ENCODE assay signal across 35 mouse cellular contexts in genomic region chr3:27918656-27919436, GRCm38 (mm10). TPM values are rescaled to one million over a fixed set of nuclear protein-coding genes. Genes with fewer than 3 reads are reported as not detected.
DNase-seq lines count a peak whose midpoint lies in the region; ATAC-seq and TF ChIP-seq lines count a peak whose summit lies in the region.
"Had no signal": no experiment of that assay in that cellular context is flagged by ENCODE, and none has a peak within 500 bp of the region (broad histone marks: within the 10 kb centered on the region; RNA-seq: fewer than 3 reads in every experiment).

No protein-coding gene starts in this region.

- no peaks in the 10 kb centered on the region for H3K36me3 ChIP-seq in intestine, embryonic 16.5 days (ENCODE audit: control insufficient read depth, insufficient read depth, low read length)
- H3K36me3 ChIP-seq in intestine, postnatal 0 days (ENCODE audit: control insufficient read depth, insufficient read depth), result no peaks in the 10 kb centered on the region
- H3K36me3 ChIP-seq in liver, adult 2 months (ENCODE audit: control insufficient read depth, insufficient read depth, low read length), result no peaks in the 10 kb centered on the region
- H3K36me3 ChIP-seq in liver, embryonic 14.5 days (replicated peaks; ENCODE audit: control insufficient read depth, insufficient read depth, low read depth), result no peaks in the 10 kb centered on the region
- H3K36me3 ChIP-seq: heart, embryonic 13.5 days; hindbrain, embryonic 10.5 days; hindbrain, embryonic 15.5 days; limb, embryonic 10.5 days; limb, embryonic 15.5 days; midbrain, embryonic 12.5 days; neural tube, embryonic 12.5 days had no signal

- TF ChIP-seq CTCF in intestine, postnatal 0 days (IDR thresholded peaks at IDR 0.05; ENCODE audit: low read depth), result no peak
- no peak for TF ChIP-seq CTCF in liver, adult 2 months (IDR thresholded peaks at IDR 0.05; ENCODE audit: low read depth, low read length)
- TF ChIP-seq CTCF in liver, embryonic 14.5 days (IDR thresholded peaks at IDR 0.05; ENCODE audit: low read depth), result no peak
- TF ChIP-seq CTCF in cerebellum, adult 2 months (IDR thresholded peaks at IDR 0.05; ENCODE audit: borderline replicate concordance, insufficient read depth, low read depth, low read length), result no peak

- peak; percentile 46; the same call in 1 of the 2 replicates for ATAC-seq in intestine, embryonic 16.5 days
- ATAC-seq in intestine, postnatal 0 days, result no peak
- peak; percentile 74 for ATAC-seq in liver, embryonic 14.5 days (ENCODE audit: insufficient read depth)
- ATAC-seq in megakaryocyte progenitor cell, adult 5-6 weeks (replicated peaks; ENCODE audit: poor library complexity), result no peak
- ATAC-seq: CD4-positive, CD25-positive, alpha-beta regulatory T cell, adult 4 months; forebrain, embryonic 13.5 days had no signal

- no peak overlapping the region for H3K4me3 ChIP-seq in intestine, embryonic 16.5 days (ENCODE audit: low read length)
- no peak overlapping the region for H3K4me3 ChIP-seq in intestine, postnatal 0 days (ENCODE audit: low read depth, low read length)
- no peak overlapping the region for H3K4me3 ChIP-seq in liver, adult 2 months (ENCODE audit: insufficient read depth, low read depth, low read length)
- H3K4me3 ChIP-seq in liver, embryonic 14.5 days (ENCODE audit: insufficient read depth in 1 of 2, low read depth in 2 of 2, low read length in 2 of 2), result no peak overlapping the region
- H3K4me3 ChIP-seq in cerebellum, adult 2 months (replicated peaks; ENCODE audit: insufficient read depth, low read depth, low read length), result no peak overlapping the region
- H3K4me3 ChIP-seq: forebrain, embryonic 13.5 days; heart, embryonic 13.5 days; hindbrain, embryonic 10.5 days; hindbrain, embryonic 15.5 days; limb, embryonic 10.5 days; limb, embryonic 15.5 days; megakaryocyte, embryonic 14.5 days; midbrain, embryonic 12.5 days; myocyte; neural tube, embryonic 12.5 days had no signal

- no peaks in the 10 kb centered on the region for H3K79me2 ChIP-seq in liver, adult 2 months (ENCODE audit: control insufficient read depth, insufficient read depth, low read length)

- no peak for TF ChIP-seq POLR2A in liver, adult 2 months (IDR thresholded peaks at IDR 0.05; ENCODE audit: extremely low read depth, insufficient read depth, low read length)
- TF ChIP-seq POLR2A in cerebellum, adult 2 months (IDR thresholded peaks at IDR 0.05; ENCODE audit: borderline replicate concordance, insufficient read depth, low read length), result no peak

- H3K27ac ChIP-seq in intestine, embryonic 16.5 days (ENCODE audit: low read length), result no peak overlapping the region
- H3K27ac ChIP-seq in intestine, postnatal 0 days (ENCODE audit: low read depth, low read length), result no peak overlapping the region
- no peak overlapping the region for H3K27ac ChIP-seq in liver, adult 2 months (replicated peaks; ENCODE audit: insufficient read depth, low read depth, low read length)
- no peak overlapping the region for H3K27ac ChIP-seq in liver, embryonic 14.5 days
- no peak overlapping the region for H3K27ac ChIP-seq in cerebellum, adult 2 months (ENCODE audit: insufficient read depth, low read length)
- H3K27ac ChIP-seq: forebrain, embryonic 13.5 days; heart, embryonic 13.5 days; hindbrain, embryonic 10.5 days; hindbrain, embryonic 15.5 days; limb, embryonic 10.5 days; limb, embryonic 15.5 days; midbrain, embryonic 12.5 days; neural tube, embryonic 12.5 days had no signal

- H3K9me3 ChIP-seq in intestine, embryonic 16.5 days (ENCODE audit: control insufficient read depth, low read length), result 0 out of 2 replicates have a peak, but pooled peaks cover 7% of the 10 kb centered on the region
- 0 out of 2 replicates have a peak, but pooled peaks cover 3% of the 10 kb centered on the region for H3K9me3 ChIP-seq in intestine, postnatal 0 days (ENCODE audit: control insufficient read depth)
- no peaks in the 10 kb centered on the region for H3K9me3 ChIP-seq in liver, embryonic 14.5 days (ENCODE audit: control insufficient read depth, low read length)
- H3K9me3 ChIP-seq: forebrain, embryonic 13.5 days; hindbrain, embryonic 15.5 days; limb, embryonic 15.5 days; midbrain, embryonic 12.5 days had no signal

- 79% methylated on average over 14 of the region's 14 CpGs for WGBS in intestine, embryonic 16.5 days
- 75% methylated on average over 14 of the region's 14 CpGs for WGBS in intestine, postnatal 0 days
- 44% methylated on average over 14 of the region's 14 CpGs for WGBS in liver, adult 2 months
- 70% methylated on average over 14 of the region's 14 CpGs for WGBS in liver, embryonic 14.5 days (ENCODE audit: insufficient replicate concordance)
- WGBS in cerebellum, adult 2 months, result 93% methylated on average over 14 of the region's 14 CpGs

- no peak overlapping the region for H3K4me2 ChIP-seq in intestine, embryonic 16.5 days (ENCODE audit: low read depth, low read length)
- H3K4me2 ChIP-seq in intestine, postnatal 0 days (replicated peaks; ENCODE audit: low read depth), result no peak overlapping the region
- no peak overlapping the region for H3K4me2 ChIP-seq in liver, embryonic 14.5 days (ENCODE audit: low read depth)
- H3K4me2 ChIP-seq: forebrain, embryonic 13.5 days; heart, embryonic 13.5 days; hindbrain, embryonic 15.5 days; limb, embryonic 15.5 days; midbrain, embryonic 12.5 days; neural tube, embryonic 12.5 days had no signal

- TF ChIP-seq EP300 in liver, embryonic 14.5 days (IDR thresholded peaks at IDR 0.05; ENCODE audit: low read depth), result peak; percentile 33; the same call in 1 of the 2 replicates

- H3K9ac ChIP-seq in intestine, embryonic 16.5 days (ENCODE audit: low read depth, low read length), result no peak overlapping the region
- no peak overlapping the region for H3K9ac ChIP-seq in intestine, postnatal 0 days (ENCODE audit: low read depth, low read length)
- H3K9ac ChIP-seq in liver, adult 2 months (ENCODE audit: low read depth, low read length), result no peak overlapping the region
- no peak overlapping the region for H3K9ac ChIP-seq in liver, embryonic 14.5 days (replicated peaks)
- H3K9ac ChIP-seq: forebrain, embryonic 13.5 days; heart, embryonic 13.5 days; hindbrain, embryonic 15.5 days; limb, embryonic 15.5 days; midbrain, embryonic 12.5 days; neural tube, embryonic 12.5 days had no signal

- no peaks in the 10 kb centered on the region for H3K4me1 ChIP-seq in intestine, embryonic 16.5 days (ENCODE audit: control insufficient read depth, insufficient read depth, low read length)
- H3K4me1 ChIP-seq in intestine, postnatal 0 days (replicated peaks; ENCODE audit: control insufficient read depth, insufficient read depth, low read length), result no peaks in the 10 kb centered on the region
- peaks cover 7% of the 10 kb centered on the region for H3K4me1 ChIP-seq in liver, adult 2 months (ENCODE audit: control insufficient read depth, insufficient read depth, low read length)
- H3K4me1 ChIP-seq in liver, embryonic 14.5 days (replicated peaks; ENCODE audit: control insufficient read depth in 2 of 2, insufficient read depth in 2 of 2, low read length in 1 of 2), result peaks cover 0 to 6% of the 10 kb centered on the region in 2 experiments; a peak in 2 of 4 replicates
- H3K4me1 ChIP-seq in cerebellum, adult 2 months (ENCODE audit: control insufficient read depth, insufficient read depth, low read length), result no peaks in the 10 kb centered on the region
- H3K4me1 ChIP-seq: forebrain, embryonic 13.5 days; heart, embryonic 13.5 days; hindbrain, embryonic 10.5 days; hindbrain, embryonic 15.5 days; limb, embryonic 10.5 days; limb, embryonic 15.5 days; megakaryocyte, embryonic 14.5 days; midbrain, embryonic 12.5 days; neural tube, embryonic 12.5 days had no signal

- peak; percentile 66 for DNase-seq in liver, adult 2 months (ENCODE audit: extremely low read depth, low read depth, low spot score)
- peak; percentile 24 to 42 (median 30) for DNase-seq in liver, embryonic 14.5 days (ENCODE audit: low read depth in 3 of 3, low spot score in 3 of 3)
- peak; percentile 50 for DNase-seq in yolk sac, embryonic 10.5 days (ENCODE audit: low spot score)
- DNase-seq in cerebellum, adult 2 months, result no peak
- DNase-seq: adrenal gland, postnatal 25 days; cerebellum, adult 18-20 months; cerebellum, postnatal 14 days; gastrocnemius, postnatal 25 days; heart, adult 18-20 months; heart, postnatal 14 days; kidney, adult 9 months; kidney, postnatal 10 days; lung, postnatal 36 days; right cerebral cortex, adult 18-20 months had no signal

- H3K27me3 ChIP-seq in intestine, embryonic 16.5 days (replicated peaks; ENCODE audit: control insufficient read depth, insufficient read depth, low read length), result no peaks in the 10 kb centered on the region
- no peaks in the 10 kb centered on the region for H3K27me3 ChIP-seq in intestine, postnatal 0 days (replicated peaks; ENCODE audit: control insufficient read depth, insufficient read depth, low read length)
- no peaks in the 10 kb centered on the region for H3K27me3 ChIP-seq in liver, adult 2 months (ENCODE audit: control insufficient read depth, insufficient read depth, low read length)
- no peaks in the 10 kb centered on the region for H3K27me3 ChIP-seq in liver, embryonic 14.5 days (ENCODE audit: control insufficient read depth, insufficient read depth, low read length)
- H3K27me3 ChIP-seq in cerebellum, adult 2 months (ENCODE audit: control insufficient read depth, insufficient read depth, low read length), result no peaks in the 10 kb centered on the region
- H3K27me3 ChIP-seq: forebrain, embryonic 13.5 days; heart, embryonic 13.5 days; hindbrain, embryonic 15.5 days; limb, embryonic 15.5 days; midbrain, embryonic 12.5 days; neural tube, embryonic 12.5 days had no signal

RNA-seq across cellular contexts. Expression of gene Pld1, which starts 19.6 kb away (rescaled TPM):
- polyA plus RNA-seq in intestine, embryonic 16.5 days (2015; fragmentation: Nextera tagmentation; extraction: Ambion mirVana), result 22.3 and 25.9 TPM in 2 replicates
- 18.1 and 19.2 TPM in 2 replicates for polyA plus RNA-seq in intestine, postnatal 0 days (2015; fragmentation: Nextera tagmentation; extraction: Ambion mirVana)
- total RNA-seq in liver, adult 2 months (2014; rRNA removed), result 8.4 and 11.3 TPM in 2 replicates
- polyA plus RNA-seq in liver, adult 2 months (2012; rRNA removed), result 1.7 and 1.9 TPM in 2 replicates
- polyA plus RNA-seq in liver, embryonic 14.5 days (2012; rRNA removed), result 1.3 and 2.9 TPM in 2 replicates
- 3.2 and 4.4 TPM in 2 replicates for polyA plus RNA-seq in liver, embryonic 14.5 days (2014; fragmentation: Nextera tagmentation; extraction: Ambion mirVana)
- polyA plus RNA-seq in cerebellum, adult 2 months (2012; rRNA removed), result 5.6 and 6.0 TPM in 2 replicates
- 12.6 and 15.9 TPM in 2 replicates for total RNA-seq in megakaryocyte progenitor cell, adult 5-6 weeks (2015)
- total RNA-seq in megakaryocyte progenitor cell, adult 5-6 weeks (2017), result 3.7 and 6.9 TPM in 2 replicates

RNA-seq across cellular contexts. Expression of gene Tmem212, which starts 22.7 kb away (rescaled TPM):
- polyA plus RNA-seq in intestine, embryonic 16.5 days (2015; fragmentation: Nextera tagmentation; extraction: Ambion mirVana), result not detected in 2 replicates
- 0.29 TPM in 1 of 2 replicates, not detected in the other for polyA plus RNA-seq in intestine, postnatal 0 days (2015; fragmentation: Nextera tagmentation; extraction: Ambion mirVana)
- total RNA-seq in liver, adult 2 months (2014; rRNA removed), result not detected in 2 replicates
- polyA plus RNA-seq in liver, adult 2 months (2012; rRNA removed), result not detected in 2 replicates
- polyA plus RNA-seq in liver, embryonic 14.5 days (2012; rRNA removed), result not detected in 2 replicates
- polyA plus RNA-seq in liver, embryonic 14.5 days (2014; fragmentation: Nextera tagmentation; extraction: Ambion mirVana), result not detected in 2 replicates
- polyA plus RNA-seq in cerebellum, adult 2 months (2012; rRNA removed), result 1.6 and 4.5 TPM in 2 replicates
- not detected in 2 replicates for total RNA-seq in megakaryocyte progenitor cell, adult 5-6 weeks (2015)
- not detected in 2 replicates for total RNA-seq in megakaryocyte progenitor cell, adult 5-6 weeks (2017)
- total RNA-seq: adrenal gland, adult 18-20 months; adrenal gland, postnatal 25 days; gastrocnemius, adult 18-20 months; gastrocnemius, postnatal 25 days had no signal
- polyA plus RNA-seq: CD4-positive, CD25-positive, alpha-beta regulatory T cell, adult 4 months; embryonic facial prominence, embryonic 11.5 days; forebrain, embryonic 13.5 days; heart, embryonic 13.5 days; hindbrain, embryonic 10.5 days; hindbrain, embryonic 15.5 days; intestine, embryonic 14.5 days; large intestine, adult 2 months; limb, embryonic 10.5 days; limb, embryonic 15.5 days; midbrain, embryonic 12.5 days; myocyte; neural tube, embryonic 12.5 days; small intestine, adult 2 months; stomach, embryonic 14.5 days had no signal

Comparison
In these comparisons a context has a peak if more than half of its experiments do, and no peak if none do; other contexts are left out.
1. ATAC-seq: peak in intestine, embryonic 16.5 days (single experiment) and liver, embryonic 14.5 days (single experiment); none in intestine, postnatal 0 days (single experiment) and megakaryocyte progenitor cell, adult 5-6 weeks (single experiment).
2. DNase-seq: peak in liver, adult 2 months (single experiment), liver, embryonic 14.5 days (3 of 3) and yolk sac, embryonic 10.5 days (single experiment); none in cerebellum, adult 2 months (0 of 2).